Mouse (Mus musculus) E14TG2a.4 (cell line): ENCODE data around the gene Kif28.
"Not testable (repeated sequence)": the region's sequence is repeated elsewhere in the genome, so short reads cannot be mapped to it uniquely, and the experiment has no call there.

Experiments used
- H3K27me3 ChIP-seq: 2 replicates; pipeline ENCODE4 v1.6.1; 2014; ENCODE audit warnings: low read length, control low read depth; ENCODE audit not compliant: insufficient read depth
- H3K36me3 ChIP-seq: 2 replicates; pipeline ENCODE4 v1.6.1; 2014; ENCODE audit warnings: low read length, control low read depth; ENCODE audit not compliant: insufficient read depth
- H3K4me1 ChIP-seq: replicated peaks from 2 replicates; pipeline ENCODE4 v1.6.1; 2014; ENCODE audit warnings: low read depth, low read length, control low read depth
- H3K4me3 ChIP-seq: replicated peaks from 2 replicates; pipeline ENCODE4 v1.5.1; 2014; ENCODE audit warnings: mild to moderate bottlenecking, low read length
- H3K9me3 ChIP-seq: 2 replicates; pipeline ENCODE4 v1.6.1; 2014; ENCODE audit warnings: low read length, control low read depth
- CTCF ChIP-seq: conservative IDR thresholded peaks from 2 replicates; pipeline ENCODE4 v1.5.1; 2014; ENCODE audit warnings: low read length
- NANOG ChIP-seq: IDR thresholded peaks from 2 replicates; pipeline ENCODE4 v1.6.1; 2014; ENCODE audit warnings: borderline replicate concordance, low read length, mixed read lengths
- POU5F1 ChIP-seq: IDR thresholded peaks from 2 replicates; pipeline ENCODE4 v1.6.1; 2014; ENCODE audit warnings: low read length, borderline replicate concordance

The Kif28 gene

GRCm38 (mm10) chr1:179688415-179688814 lies 56.7 kb downstream of the Kif28 start:
- H3K27me3 ChIP-seq = no peaks in the 10 kb centered on the region
- no peak overlapping the region for H3K4me3 ChIP-seq
- TF ChIP-seq NANOG (no peak), CTCF (no peak), POU5F1 (no peak)
- no peaks in the 10 kb centered on the region for H3K4me1 ChIP-seq
- no peaks in the 10 kb centered on the region for H3K9me3 ChIP-seq
- no peaks in the 10 kb centered on the region for H3K36me3 ChIP-seq

GRCm38 (mm10) chr1:179687966-179688365 lies 57.1 kb downstream of the Kif28 start:
- no peaks in the 10 kb centered on the region for H3K4me1 ChIP-seq
- H3K27me3 ChIP-seq = no peaks in the 10 kb centered on the region
- H3K4me3 ChIP-seq = no peak overlapping the region
- no peaks in the 10 kb centered on the region for H3K9me3 ChIP-seq
- TF ChIP-seq NANOG = no peak
- no peak for TF ChIP-seq POU5F1
- TF ChIP-seq CTCF = no peak
- H3K36me3 ChIP-seq = no peaks in the 10 kb centered on the region

DNA sequence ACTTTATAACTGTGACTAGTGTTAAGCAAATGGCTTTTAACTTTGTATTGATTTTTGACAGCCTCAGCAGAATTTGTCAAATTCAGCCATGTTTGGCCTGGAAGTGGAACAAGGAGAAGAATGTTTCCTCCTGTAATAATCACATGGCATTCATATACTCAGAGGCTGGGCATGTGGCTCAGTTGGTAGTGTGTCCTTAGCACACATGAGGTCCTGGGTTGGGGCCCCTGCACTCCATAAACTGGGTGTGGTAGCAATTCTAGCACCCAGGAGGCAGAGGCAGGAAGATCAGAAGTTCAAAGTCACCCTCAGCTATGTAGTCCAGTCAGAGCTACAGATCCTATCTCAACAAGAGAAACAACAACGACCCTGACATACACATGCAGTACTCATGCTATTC lies 57.8 kb downstream of the Kif28 start:
- no peaks in the 10 kb centered on the region for H3K27me3 ChIP-seq
- H3K4me1 ChIP-seq = no peaks in the 10 kb centered on the region
- H3K4me3 ChIP-seq = no peak overlapping the region
- no peaks in the 10 kb centered on the region for H3K36me3 ChIP-seq
- H3K9me3 ChIP-seq = no peaks in the 10 kb centered on the region
- TF ChIP-seq NANOG (no peak), POU5F1 (no peak), CTCF (no peak)

DNA sequence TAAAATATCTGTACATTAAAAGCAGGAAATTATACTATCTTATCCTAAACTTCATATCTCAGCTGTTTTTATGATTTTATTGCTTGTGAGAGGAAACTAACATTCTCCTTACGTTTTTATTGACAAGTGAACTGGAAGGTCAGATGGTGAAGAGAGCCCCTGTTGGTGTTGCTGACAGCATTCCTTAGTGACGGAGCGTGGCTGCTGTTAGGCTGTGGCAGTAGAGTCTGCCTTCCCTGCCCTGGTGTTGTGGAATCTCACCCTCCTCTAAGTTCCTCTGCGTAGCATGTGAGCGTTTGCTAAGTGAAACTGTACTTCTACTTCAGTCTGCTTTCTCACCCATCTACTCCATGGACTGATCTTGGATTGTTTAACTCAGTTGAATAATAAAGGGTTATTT lies 58.3 kb downstream of the Kif28 start:
- no peak overlapping the region for H3K4me3 ChIP-seq
- H3K36me3 ChIP-seq = 0 out of 2 replicates have a peak, but pooled peaks cover 1% of the 10 kb centered on the region
- no peaks in the 10 kb centered on the region for H3K4me1 ChIP-seq
- H3K9me3 ChIP-seq = no peaks in the 10 kb centered on the region
- no peaks in the 10 kb centered on the region for H3K27me3 ChIP-seq
- TF ChIP-seq NANOG (no peak), CTCF (no peak), POU5F1 (no peak)

DNA sequence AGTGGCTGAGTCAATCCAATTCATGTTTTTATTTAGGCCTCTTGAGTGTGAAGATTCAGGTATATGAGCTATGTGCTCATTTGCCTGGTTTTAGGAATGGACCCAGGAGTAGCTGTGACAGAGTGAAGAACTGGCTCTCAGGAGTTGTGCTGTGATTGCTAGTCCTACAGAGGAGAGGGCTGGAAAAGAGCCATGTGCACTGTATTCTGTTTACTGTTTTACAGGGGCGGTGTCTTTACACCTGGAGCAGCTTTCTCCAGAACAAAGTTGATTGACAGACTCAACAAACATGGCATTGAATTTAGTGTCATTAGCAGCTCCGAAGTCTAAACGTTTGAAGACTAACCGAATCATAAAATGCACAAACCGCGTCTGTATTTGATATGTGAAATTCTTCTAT lies 58.7 kb downstream of the Kif28 start:
- 0 out of 2 replicates have a peak, but pooled peaks cover 3% of the 10 kb centered on the region for H3K36me3 ChIP-seq
- H3K27me3 ChIP-seq = no peaks in the 10 kb centered on the region
- H3K4me1 ChIP-seq = no peaks in the 10 kb centered on the region
- H3K9me3 ChIP-seq = no peaks in the 10 kb centered on the region
- no peak overlapping the region for H3K4me3 ChIP-seq
- TF ChIP-seq CTCF (no peak), NANOG (no peak), POU5F1 (no peak)

DNA sequence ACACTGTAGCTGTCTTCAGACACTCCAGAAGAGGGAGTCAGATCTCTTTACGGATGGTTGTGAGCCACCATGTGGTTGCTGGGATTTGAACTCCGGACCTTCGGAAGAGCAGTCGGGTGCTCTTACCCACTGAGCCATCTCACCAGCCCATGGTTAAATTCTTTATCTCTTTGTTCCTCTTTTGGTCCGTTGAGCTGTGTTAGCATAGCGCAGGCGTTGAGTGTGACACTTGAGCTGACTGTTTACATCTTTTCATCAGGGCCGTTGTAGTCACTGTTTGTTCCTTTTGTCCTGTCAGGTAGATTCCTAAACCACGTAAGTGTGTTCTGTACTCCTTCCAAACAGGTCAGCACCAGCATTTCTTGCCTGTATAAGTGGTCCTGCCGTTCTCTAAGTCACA lies 62.3 kb downstream of the Kif28 start:
- not testable (repeated sequence) for H3K4me3 ChIP-seq, H3K9me3 ChIP-seq, H3K4me1 ChIP-seq, H3K36me3 ChIP-seq, H3K27me3 ChIP-seq

GRCm38 (mm10) chr1:179679326-179679725 lies 65.7 kb downstream of the Kif28 start:
- Histone ChIP-seq H3K9me3 (no peaks in the 10 kb centered on the region), H3K4me1 (peaks cover 6% of the 10 kb centered on the region), H3K27me3 (no peaks in the 10 kb centered on the region), H3K36me3 (0 out of 2 replicates have a peak, but pooled peaks cover 3% of the 10 kb centered on the region), H3K4me3 (no peak overlapping the region)
- TF ChIP-seq POU5F1 (no peak), CTCF (no peak), NANOG (no peak)

DNA sequence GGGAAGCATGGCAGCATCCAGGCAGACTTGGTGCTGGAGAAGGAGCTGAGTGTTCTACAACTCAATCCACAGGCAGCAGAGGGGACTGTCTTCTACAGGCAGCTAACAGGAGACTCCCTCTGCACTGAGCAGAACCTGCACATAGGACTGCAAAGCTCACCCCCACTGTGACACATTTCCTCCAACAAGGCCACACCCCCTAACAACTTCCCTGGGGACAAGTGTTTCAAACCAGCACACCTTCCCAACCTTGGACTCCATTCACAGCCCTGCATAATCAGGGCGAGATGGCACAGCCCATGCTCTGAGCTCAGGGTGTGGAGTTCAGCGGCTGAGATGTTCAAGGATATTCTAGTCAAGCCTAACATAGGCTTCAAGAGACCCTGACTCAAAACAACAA lies 68.0 kb downstream of the Kif28 start:
- no peaks in the 10 kb centered on the region; the same call in 1 of the 2 replicates for H3K27me3 ChIP-seq
- no peak overlapping the region for H3K4me3 ChIP-seq
- TF ChIP-seq CTCF = no peak
- H3K9me3 ChIP-seq = no peaks in the 10 kb centered on the region
- peaks cover 6% of the 10 kb centered on the region for H3K4me1 ChIP-seq
- H3K36me3 ChIP-seq = 0 out of 2 replicates have a peak, but pooled peaks cover 3% of the 10 kb centered on the region

GRCm38 (mm10) chr1:179674355-179674754 lies 70.7 kb downstream of the Kif28 start:
- TF ChIP-seq CTCF = no peak
- TF ChIP-seq NANOG = no peak
- no peaks in the 10 kb centered on the region for H3K9me3 ChIP-seq
- H3K36me3 ChIP-seq = no peaks in the 10 kb centered on the region
- H3K27me3 ChIP-seq = peaks cover 13% of the 10 kb centered on the region
- peaks cover 6% of the 10 kb centered on the region for H3K4me1 ChIP-seq
- H3K4me3 ChIP-seq = no peak overlapping the region
